Mouse (Mus musculus) spleen, adult 2 months (tissue): ENCODE results near the gene Adgre4. TPM values are rescaled to one million over a fixed set of nuclear protein-coding genes. Genes with fewer than 3 reads are reported as not detected.
"Not testable (repeated sequence)": the region's sequence is repeated elsewhere in the genome, so short reads cannot be mapped to it uniquely, and the experiment has no call there.

Experiments used
- DNase-seq, 2 experiments: peaks; one replicate each; pipeline versions ENCODE4 v3.0.0 to v3.0.0-alpha.2; 2012 to 2021; ENCODE audit warnings: low spot score in 2 of 2, low read depth in 1 of 2
- H3K27ac ChIP-seq: fragments of 200-500 bp; 2 replicates; pipeline ENCODE4 v1.5.1; 2012; ENCODE audit warnings: low read length, inconsistent platforms; ENCODE audit not compliant: insufficient read depth
- H3K27me3 ChIP-seq: fragments of 200-500 bp; 2 replicates; pipeline ENCODE4 v1.6.1; 2012; ENCODE audit warnings: mild to moderate bottlenecking, moderate library complexity, low read length, inconsistent platforms; ENCODE audit not compliant: control insufficient read depth, insufficient read depth
- H3K36me3 ChIP-seq: fragments of 200-500 bp; 2 replicates; pipeline ENCODE4 v1.6.1; 2012; ENCODE audit warnings: mild to moderate bottlenecking, low read length, inconsistent platforms; ENCODE audit not compliant: control insufficient read depth, insufficient read depth
- H3K4me1 ChIP-seq: fragments of 200-500 bp; 2 replicates; pipeline ENCODE4 v1.6.1; 2011; ENCODE audit warnings: inconsistent platforms; ENCODE audit not compliant: control insufficient read depth, insufficient read depth, insufficient read length
- H3K4me3 ChIP-seq: fragments of 200-500 bp; 2 replicates; pipeline ENCODE4 v1.5.1; 2011; ENCODE audit warnings: mild to moderate bottlenecking, inconsistent platforms; ENCODE audit not compliant: insufficient read depth, insufficient read length; ENCODE audit errors: extremely low read depth
- CTCF ChIP-seq: fragments of 200-500 bp; IDR thresholded peaks from 2 replicates; pipeline ENCODE4 v1.5.1; 2011; ENCODE audit warnings: mild to moderate bottlenecking, inconsistent platforms; ENCODE audit not compliant: insufficient read depth, insufficient read length, insufficient replicate concordance; ENCODE audit errors: extremely low read depth
- POLR2A ChIP-seq: fragments of 200-500 bp; IDR thresholded peaks from 2 replicates; pipeline ENCODE4 v1.6.1; 2011; ENCODE audit warnings: low read depth, low read length, inconsistent platforms
- WGBS: fragments of 180-500 bp; shearing (Covaris S2); methylation state at CpG from one replicate; pipeline ENCODE4 v1.1.7; 2018; 5-methylcytosine and 5-hydroxymethylcytosine counted together
- polyA plus RNA-seq: library from polyadenylated mRNA; depleted of rRNA; stranded (reverse); fragments of >200 nt; gene quantifications from 2 replicates; pipeline ENCODE4 v1.2.3, GENCODE M21; 2012; rRNA removed

Gene Adgre4
- polyA plus RNA-seq, 1 experiment, result 14.9 TPM

DNA sequence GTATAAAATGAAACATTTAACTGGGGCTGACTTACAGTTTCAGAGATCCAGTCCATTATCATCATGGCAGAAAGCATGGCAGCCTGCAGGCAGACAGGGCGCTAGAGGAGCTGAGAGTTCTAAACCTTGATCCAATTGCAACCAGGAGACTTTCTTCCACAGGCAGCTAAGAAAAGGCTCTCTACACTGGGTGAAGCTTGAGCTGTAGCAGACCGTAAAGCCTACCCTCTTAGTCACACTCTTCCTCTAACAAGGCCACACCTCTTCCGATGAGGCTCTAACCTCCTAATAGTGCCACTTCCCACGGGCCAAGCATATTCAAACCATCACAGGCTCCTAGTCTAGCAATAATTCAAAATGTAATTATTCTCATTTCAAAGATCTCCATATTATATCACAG lies 127.4 kb downstream of the Adgre4 start:
- TF ChIP-seq POLR2A (no peak), CTCF (no peak)
- Histone ChIP-seq H3K27ac (no peak overlapping the region), H3K36me3 (no peaks in the 10 kb centered on the region), H3K27me3 (no peaks in the 10 kb centered on the region), H3K4me3 (no peak overlapping the region), H3K4me1 (no peaks in the 10 kb centered on the region; the same call in 1 of the 2 replicates)
- 83% methylated on average over 4 of the region's 4 CpGs for WGBS
- DNase-seq, result no peak

DNA sequence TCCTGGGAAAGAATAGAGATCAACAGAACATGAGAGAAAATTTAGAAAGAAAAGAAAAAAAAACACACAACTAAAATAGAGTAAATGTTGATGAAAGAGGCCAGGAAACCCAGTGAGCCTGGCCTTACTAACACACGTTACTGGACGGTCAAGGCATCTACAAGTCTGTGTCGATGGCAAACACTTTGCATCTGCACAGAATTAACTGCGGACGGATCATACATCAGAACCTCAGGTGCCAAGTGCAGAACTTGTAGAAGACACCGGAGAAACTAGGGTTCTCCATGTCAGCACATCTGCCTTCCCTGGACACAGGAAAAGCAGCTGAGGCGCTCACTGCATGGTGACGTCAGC lies 128.5 kb downstream of the Adgre4 start:
- peak in 1 of 2 experiments; percentile 11 for DNase-seq
- H3K4me1 ChIP-seq, H3K27me3 ChIP-seq, H3K36me3 ChIP-seq: not testable (repeated sequence)
- Histone ChIP-seq H3K27ac (peak overlapping the region; percentile 70), H3K4me3 (peak overlapping the region; percentile 58)
- WGBS, result under 1% methylated on average over 7 of the region's 8 CpGs

GRCm38 (mm10) chr17:55878636-55879369 lies 129.0 kb downstream of the Adgre4 start, which contains the start of gene Zfp119a:
Zfp119a (minus strand) TSS chr17:55878930.
- not testable (repeated sequence) for H3K4me1 ChIP-seq, H3K36me3 ChIP-seq, H3K27me3 ChIP-seq
- Histone ChIP-seq H3K4me3 (peak within 1 kb of the TSS; percentile 71), H3K27ac (peak within 1 kb of the TSS; percentile 82)
- TF ChIP-seq POLR2A, result peak; percentile 41; the same call in 1 of the 2 replicates
- peak; percentile 63 to 69 for DNase-seq
- WGBS, result 0% methylated on average over 20 of the region's 53 CpGs

GRCm38 (mm10) chr17:55883631-55884030 lies 133.8 kb downstream of the Adgre4 start:
- 48% methylated on average over 2 of the region's 2 CpGs for WGBS
- Histone ChIP-seq H3K4me1 (no peaks in the 10 kb centered on the region; the same call in 1 of the 2 replicates), H3K27ac (no peak overlapping the region), H3K27me3 (0 out of 2 replicates have a peak, but pooled peaks cover 1% of the 10 kb centered on the region), H3K4me3 (no peak overlapping the region), H3K36me3 (no peaks in the 10 kb centered on the region)
- TF ChIP-seq POLR2A (no peak), CTCF (no peak)
- DNase-seq, result no peak

- H3K27ac ChIP-seq, result no peak overlapping the region
- no peaks in the 10 kb centered on the region for H3K36me3 ChIP-seq
- no peaks in the 10 kb centered on the region for H3K4me1 ChIP-seq
- no peak for TF ChIP-seq POLR2A
- no peak for TF ChIP-seq CTCF
- H3K27me3 ChIP-seq, result peaks cover 1% of the 10 kb centered on the region; the same call in 1 of the 2 replicates
- 67% methylated on average over 2 of the region's 2 CpGs for WGBS
- DNase-seq, result no peak
- H3K4me3 ChIP-seq, result no peak overlapping the region
These were observed 135.1 kb downstream of the Adgre4 start for GRCm38 (mm10) chr17:55884912-55885311.

- not testable (repeated sequence) for H3K4me1 ChIP-seq, H3K27me3 ChIP-seq, H3K36me3 ChIP-seq, DNase-seq
- 4% methylated on average over 7 of the region's 8 CpGs for WGBS
- Histone ChIP-seq H3K4me3 (peak overlapping the region; percentile 57), H3K27ac (peak overlapping the region; percentile 83)
These were observed 142.7 kb downstream of the Adgre4 start for GRCm38 (mm10) chr17:55892406-55892955.

GRCm38 (mm10) chr17:55903087-55903486 lies 153.3 kb downstream of the Adgre4 start:
- no peaks in the 10 kb centered on the region for H3K4me1 ChIP-seq
- TF ChIP-seq POLR2A (no peak), CTCF (no peak)
- no peaks in the 10 kb centered on the region; the same call in 1 of the 2 replicates for H3K36me3 ChIP-seq
- no peaks in the 10 kb centered on the region for H3K27me3 ChIP-seq
- 43% methylated on average over 2 of the region's 2 CpGs for WGBS
- H3K27ac ChIP-seq, result no peak overlapping the region
- no peak overlapping the region for H3K4me3 ChIP-seq
- DNase-seq, result no peak

Other genes starting within 250 kb of the Adgre4 start
- not detected in 2 replicates for gene Vmn2r118, start 124.8 kb upstream of the Adgre4 start, polyA plus RNA-seq
- 3.9 and 5.6 TPM in 2 replicates for gene Pot1b, start 37.4 kb upstream of the Adgre4 start, polyA plus RNA-seq
- 0.18 and 0.33 TPM in 2 replicates for gene Zfp119a, start 128.9 kb downstream of the Adgre4 start, polyA plus RNA-seq
- gene Zfp959, start 142.1 kb downstream of the Adgre4 start, polyA plus RNA-seq, result 0.88 and 0.96 TPM in 2 replicates
- gene Zfp119b, start 199.5 kb downstream of the Adgre4 start, polyA plus RNA-seq, result 0.25 and 0.27 TPM in 2 replicates
- gene Ebi3, start 202.7 kb downstream of the Adgre4 start, polyA plus RNA-seq, result 36.3 and 44.8 TPM in 2 replicates
- 8.2 and 10.5 TPM in 2 replicates for gene Yju2, start 209.1 kb downstream of the Adgre4 start, polyA plus RNA-seq
- 1.9 and 2.2 TPM in 2 replicates for gene Shd, start 220.5 kb downstream of the Adgre4 start, polyA plus RNA-seq
- gene Fsd1, start 236.5 kb downstream of the Adgre4 start, polyA plus RNA-seq, result 0.06 and 0.07 TPM in 2 replicates